Mouse (Mus musculus) neutrophil, adult 5-6 weeks (primary cell): ENCODE results near the gene Cdadc1. TPM values are rescaled to one million over a fixed set of nuclear protein-coding genes. Genes with fewer than 3 reads are reported as not detected.
A peak's percentile ranks its signal among the peaks of the same experiment; 100 is the strongest.

Experiments
- ATAC-seq: fragments of 151-379, 151-347 bp; 2 replicates; pipeline ENCODE4 v1.8.0; 2017; ENCODE audit warnings: mild to moderate bottlenecking, moderate TSS enrichment; ENCODE audit not compliant: insufficient number of reproducible peaks, poor library complexity, low FRiP score, severe bottlenecking; ENCODE audit errors: extremely low read depth
- total RNA-seq: library from RNA; stranded (forward); fragments of 200-1000 nt; gene quantifications from 2 replicates; pipeline ENCODE4 v1.2.3, GENCODE M21; 2017

Gene Cdadc1
- total RNA-seq: 19.3 and 22.0 TPM in 2 replicates

GRCm38 (mm10) chr14:59597398-59598259 is at the start of gene Cdadc1:
Gene Cdadc1 (minus strand): TSS chr14:59597959.
- ATAC-seq: peak; percentile 98

GRCm38 (mm10) chr14:59646826-59647697 is 49.3 kb upstream of the Cdadc1 start:
- ATAC-seq: no peak

- no peak for ATAC-seq
These were observed 47.1 kb upstream of the Cdadc1 start for GRCm38 (mm10) chr14:59644896-59645295.

GRCm38 (mm10) chr14:59644166-59644565 is 46.4 kb upstream of the Cdadc1 start:
- ATAC-seq: no peak

- ATAC-seq: 0 out of 2 replicates have a peak, but pooled peaks have one; percentile 5
These were observed 45.8 kb upstream of the Cdadc1 start for GRCm38 (mm10) chr14:59643582-59643981.

GRCm38 (mm10) chr14:59641856-59642255 is 44.1 kb upstream of the Cdadc1 start:
- ATAC-seq: no peak

- ATAC-seq: no peak
These were observed 41.3 kb upstream of the Cdadc1 start for GRCm38 (mm10) chr14:59638906-59639703.

- no peak for ATAC-seq
These were observed 36.2 kb upstream of the Cdadc1 start for GRCm38 (mm10) chr14:59633988-59634387.

- no peak for ATAC-seq
These were observed 35.6 kb upstream of the Cdadc1 start for GRCm38 (mm10) chr14:59633295-59633898.

- no peak for ATAC-seq
These were observed 34.3 kb upstream of the Cdadc1 start for GRCm38 (mm10) chr14:59632067-59632466.

GRCm38 (mm10) chr14:59630096-59630495 is 32.3 kb upstream of the Cdadc1 start:
- no peak for ATAC-seq

GRCm38 (mm10) chr14:59629308-59629707 is 31.5 kb upstream of the Cdadc1 start:
- ATAC-seq: no peak

- no peak for ATAC-seq
These were observed 30.1 kb upstream of the Cdadc1 start for GRCm38 (mm10) chr14:59627823-59628222.

- ATAC-seq: no peak
These were observed 29.5 kb upstream of the Cdadc1 start for GRCm38 (mm10) chr14:59627142-59627680.

GRCm38 (mm10) chr14:59626711-59627110 is 29.0 kb upstream of the Cdadc1 start:
- ATAC-seq: no peak

- ATAC-seq: no peak
These were observed 28.1 kb upstream of the Cdadc1 start for GRCm38 (mm10) chr14:59625806-59626364.

GRCm38 (mm10) chr14:59625158-59625805 is 27.5 kb upstream of the Cdadc1 start, which contains the start of gene Shisa2:
Gene Shisa2 (plus strand): TSS chr14:59625308.
- no peak for ATAC-seq
